Mouse (Mus musculus) heart, postnatal 0 days (tissue): Measurements from ENCODE around the gene Astn2.

Experiments used
- CTCF ChIP-seq: IDR thresholded peaks from 2 replicates; pipeline ENCODE4 v1.5.1; 2016; ENCODE audit warnings: antibody characterized with exemption, control low read depth, low read depth
- EP300 ChIP-seq: IDR thresholded peaks from 2 replicates; pipeline ENCODE4 v1.6.1; 2016; ENCODE audit warnings: antibody characterized with exemption, low read depth

DNA sequence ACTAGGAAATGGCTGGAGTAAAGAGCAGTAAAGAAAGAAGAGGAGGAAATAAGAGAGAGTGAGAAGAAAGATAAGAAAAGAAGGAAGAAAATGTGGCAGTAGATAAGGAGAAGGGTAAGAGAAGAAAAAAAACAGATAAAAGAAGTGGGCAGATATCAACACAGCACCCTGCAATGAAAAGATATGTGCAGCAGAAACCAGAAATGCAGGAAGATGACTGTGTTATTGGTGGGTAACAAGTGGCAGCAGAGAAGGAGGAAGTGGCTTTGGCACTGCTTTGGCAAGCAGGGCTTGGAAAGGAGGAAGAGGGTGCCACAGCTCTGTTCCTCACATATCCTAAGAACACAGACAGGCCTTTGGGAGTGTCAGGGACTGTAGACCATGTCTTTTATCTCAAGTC is 347.2 kb downstream of the Astn2 start:
- TF ChIP-seq EP300 (no peak), CTCF (no peak)
